In the genomic region with DNA sequence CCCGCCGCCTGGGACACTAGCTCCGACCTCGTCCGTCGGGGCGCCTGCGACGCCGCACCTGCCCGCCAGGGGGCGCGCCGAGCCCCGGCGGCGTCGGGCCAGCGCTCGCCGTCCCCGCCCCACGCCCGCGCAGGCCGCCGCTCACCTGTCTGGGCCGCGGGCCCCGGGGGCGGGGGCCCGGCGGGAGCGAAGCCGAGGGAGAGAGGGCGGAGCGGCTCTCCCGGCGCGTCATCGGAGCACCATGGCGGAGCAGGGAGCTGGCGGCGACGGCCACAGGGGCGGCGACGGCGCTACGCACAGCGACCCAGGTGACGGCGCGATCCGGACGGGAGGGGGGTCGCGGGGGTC, we compare ENCODE assay signal across 9 mouse cellular contexts. TPM values are rescaled to one million over a fixed set of nuclear protein-coding genes. Genes with fewer than 3 reads are reported as not detected.
DNase-seq lines count a peak whose midpoint lies in the region; ATAC-seq and TF ChIP-seq lines count a peak whose summit lies in the region.
"Had no signal": no experiment of that assay in that cellular context is flagged by ENCODE, and none has a peak within 500 bp of the region (broad histone marks: within the 10 kb centered on the region; RNA-seq: fewer than 3 reads in every experiment).

No protein-coding gene starts in this region.

- H3K36me3 ChIP-seq in intestine, postnatal 0 days (ENCODE audit: control insufficient read depth, insufficient read depth) = no peaks in the 10 kb centered on the region
- H3K36me3 ChIP-seq in liver, embryonic 11.5 days (ENCODE audit: control insufficient read depth, insufficient read depth, low read length) = no peaks in the 10 kb centered on the region
- no peaks in the 10 kb centered on the region for H3K36me3 ChIP-seq in stomach, embryonic 16.5 days (ENCODE audit: control insufficient read depth, insufficient read depth, low read length)

- H3K27me3 ChIP-seq in intestine, postnatal 0 days (replicated peaks; ENCODE audit: control insufficient read depth, insufficient read depth, low read length) = no peaks in the 10 kb centered on the region
- peaks cover 11% of the 10 kb centered on the region for H3K27me3 ChIP-seq in liver, embryonic 11.5 days (replicated peaks; ENCODE audit: control insufficient read depth, insufficient read depth, low read length)
- H3K27me3 ChIP-seq in stomach, embryonic 16.5 days (ENCODE audit: control insufficient read depth, insufficient read depth, low read length) = peaks cover 14% of the 10 kb centered on the region

- H3K4me1 ChIP-seq in intestine, postnatal 0 days (replicated peaks; ENCODE audit: control insufficient read depth, insufficient read depth, low read length) = no peaks in the 10 kb centered on the region
- H3K4me1 ChIP-seq in liver, embryonic 11.5 days (replicated peaks; ENCODE audit: control insufficient read depth, insufficient read depth, low read length) = peaks cover 9% of the 10 kb centered on the region
- H3K4me1 ChIP-seq in stomach, embryonic 16.5 days (ENCODE audit: control insufficient read depth, insufficient read depth, low read length) = 0 out of 2 replicates have a peak, but pooled peaks cover 10% of the 10 kb centered on the region

- peak overlapping the region; percentile 92 for H3K4me3 ChIP-seq in intestine, postnatal 0 days (ENCODE audit: low read depth, low read length)
- H3K4me3 ChIP-seq in liver, embryonic 11.5 days (ENCODE audit: low read depth, low read length) = peak overlapping the region; percentile 87
- H3K4me3 ChIP-seq in stomach, embryonic 16.5 days (replicated peaks; ENCODE audit: low read length) = peak overlapping the region; percentile 78
- H3K4me3 ChIP-seq: myocyte had no signal

- under 1% methylated on average over 46 of the region's 58 CpGs for WGBS in intestine, postnatal 0 days
- under 1% methylated on average over 46 of the region's 58 CpGs for WGBS in liver, embryonic 11.5 days
- WGBS in stomach, embryonic 16.5 days = under 1% methylated on average over 57 of the region's 58 CpGs

- H3K9me3 ChIP-seq in intestine, postnatal 0 days (ENCODE audit: control insufficient read depth) = no peaks in the 10 kb centered on the region
- no peaks in the 10 kb centered on the region for H3K9me3 ChIP-seq in liver, embryonic 11.5 days (ENCODE audit: control insufficient read depth, low read length)
- H3K9me3 ChIP-seq in stomach, embryonic 16.5 days (replicated peaks; ENCODE audit: control insufficient read depth, low read length) = no peaks in the 10 kb centered on the region

- peak; percentile 50 for TF ChIP-seq CTCF in intestine, postnatal 0 days (IDR thresholded peaks at IDR 0.05; ENCODE audit: low read depth)

- peak overlapping the region; percentile 95 for H3K27ac ChIP-seq in intestine, postnatal 0 days (ENCODE audit: low read depth, low read length)
- H3K27ac ChIP-seq in liver, embryonic 11.5 days (ENCODE audit: low read depth, low read length) = no peak overlapping the region
- peak overlapping the region; percentile 37 for H3K27ac ChIP-seq in stomach, embryonic 16.5 days (ENCODE audit: low read length)

- peak; percentile 94 for ATAC-seq in intestine, postnatal 0 days
- ATAC-seq in liver, embryonic 11.5 days (replicated peaks; ENCODE audit: low FRiP score) = peak; percentile 84
- peak; percentile 93 for ATAC-seq in stomach, embryonic 16.5 days (ENCODE audit: insufficient read depth, low FRiP score)

- peak overlapping the region; percentile 97 for H3K9ac ChIP-seq in intestine, postnatal 0 days (ENCODE audit: low read depth, low read length)
- H3K9ac ChIP-seq in liver, embryonic 11.5 days (ENCODE audit: low read depth, low read length) = peak overlapping the region; percentile 77
- peak overlapping the region; percentile 92 for H3K9ac ChIP-seq in stomach, embryonic 16.5 days (ENCODE audit: low read length)

- intact Hi-C loops in gastrocnemius, postnatal 36 days (cut with DNase I) = no loop called here

- peak; percentile 44 to 58 for DNase-seq in left cerebral cortex, adult 18-20 months (ENCODE audit: low spot score in 2 of 2)
- no peak for DNase-seq in left cerebral cortex, adult 11 months (ENCODE audit: low spot score)
- DNase-seq in cerebellum, postnatal 14 days = peak; percentile 65 to 70
- peak; percentile 8 to 21 for DNase-seq in gastrocnemius, postnatal 36 days
- DNase-seq in liver, embryonic 11.5 days (ENCODE audit: low spot score) = peak; percentile 72
- DNase-seq in naive thymus-derived CD4-positive, alpha-beta T cell, adult 2 months (ENCODE audit: low read depth) = peak; percentile 71

- peak overlapping the region; percentile 82 for H3K4me2 ChIP-seq in intestine, postnatal 0 days (replicated peaks; ENCODE audit: low read depth)
- H3K4me2 ChIP-seq in liver, embryonic 11.5 days = peak overlapping the region; percentile 80
- peak overlapping the region; percentile 87 for H3K4me2 ChIP-seq in stomach, embryonic 16.5 days (ENCODE audit: low read depth, low read length)

RNA-seq across cellular contexts. Expression of a gene that starts 0.5 kb away (rescaled TPM):
- total RNA-seq in left cerebral cortex, adult 18-20 months (2021) = 100 to 1,000 TPM; 107 to 113 TPM
- total RNA-seq in gastrocnemius, postnatal 36 days (2021) = 1 to 10 TPM; 2.4 to 4.2 TPM
- polyA plus RNA-seq in intestine, postnatal 0 days (2015; fragmentation: Nextera tagmentation; extraction: Ambion mirVana) = 47.0 and 55.7 TPM in 2 replicates
- polyA plus RNA-seq in liver, embryonic 11.5 days (2014; fragmentation: Nextera tagmentation; extraction: Ambion mirVana) = 6.4 and 7.2 TPM in 2 replicates
- 19.4 and 20.2 TPM in 2 replicates for polyA plus RNA-seq in stomach, embryonic 16.5 days (2015; fragmentation: Nextera tagmentation; extraction: Ambion mirVana)
